Mouse (Mus musculus) limb, embryonic 14.5 days (tissue): ENCODE measurements around the gene Fry. TPM values are rescaled to one million over a fixed set of nuclear protein-coding genes. Genes with fewer than 3 reads are reported as not detected.

Experiments
- ATAC-seq: fragments of 200-750 bp; cut with Nextera tagmentation; 2 replicates; pipeline ENCODE4 v1.8.0; 2017; ENCODE audit warnings: low read depth, moderate number of reproducible peaks, moderate TSS enrichment; ENCODE audit not compliant: low FRiP score
- DNase-seq: peaks from one replicate; pipeline ENCODE4 v3.0.0-alpha.2; 2015; ENCODE audit warnings: low spot score
- H3K27ac ChIP-seq: fragments of 300-500 bp; sonication (generic); replicated peaks from 2 replicates; pipeline ENCODE4 v1.5.1; 2014; ENCODE audit warnings: low read depth, mild to moderate bottlenecking, low read length, moderate library complexity, mixed read lengths
- H3K27me3 ChIP-seq: fragments of 300-500 bp; sonication (generic); 2 replicates; pipeline ENCODE4 v1.6.1; 2014; ENCODE audit warnings: low read length, mixed read lengths; ENCODE audit not compliant: control insufficient read depth, insufficient read depth
- H3K36me3 ChIP-seq: fragments of 300-500 bp; sonication (generic); 2 replicates; pipeline ENCODE4 v1.6.1; 2014; ENCODE audit warnings: mild to moderate bottlenecking, low read length, moderate library complexity, mixed read lengths; ENCODE audit not compliant: control insufficient read depth, insufficient read depth
- H3K4me1 ChIP-seq: fragments of 300-500 bp; sonication (generic); 2 replicates; pipeline ENCODE4 v1.6.1; 2014; ENCODE audit warnings: antibody characterized with exemption, low read length, mixed read lengths; ENCODE audit not compliant: control insufficient read depth, insufficient read depth
- H3K4me2 ChIP-seq: fragments of 300-500 bp; sonication (generic); replicated peaks from 2 replicates; pipeline ENCODE4 v1.6.1; 2014; ENCODE audit warnings: low read depth, mild to moderate bottlenecking, low read length, moderate library complexity; ENCODE audit not compliant: severe bottlenecking
- H3K4me3 ChIP-seq: fragments of 300-500 bp; sonication (generic); replicated peaks from 2 replicates; pipeline ENCODE4 v1.5.1; 2014; ENCODE audit warnings: low read length
- H3K9ac ChIP-seq: fragments of 300-500 bp; sonication (generic); 2 replicates; pipeline ENCODE4 v1.6.1; 2014; ENCODE audit warnings: mild to moderate bottlenecking, low read depth, low read length, moderate library complexity; ENCODE audit not compliant: severe bottlenecking
- H3K9me3 ChIP-seq: fragments of 300-500 bp; sonication (generic); 2 replicates; pipeline ENCODE4 v1.6.1; 2016; ENCODE audit warnings: low read length; ENCODE audit not compliant: control insufficient read depth
- POLR2A ChIP-seq: fragments of 200-500 bp; IDR thresholded peaks from 2 replicates; pipeline ENCODE4 v1.8.0; 2012; ENCODE audit warnings: inconsistent platforms, mild to moderate bottlenecking, moderate library complexity, borderline replicate concordance; ENCODE audit not compliant: insufficient read depth, insufficient read length; ENCODE audit errors: extremely low read depth
- WGBS: fragments of 180-500 bp; shearing (Covaris S2); extraction: QIAGEN DNeasy Blood & Tissue Kit; methylation state at CpG from one replicate; pipeline ENCODE4 v1.1.7; 2014; 5-methylcytosine and 5-hydroxymethylcytosine counted together
- polyA plus RNA-seq, 2 experiments: library from polyadenylated mRNA; depleted of rRNA in 1 of 2; stranded (reverse) in 1 of 2; unstranded in 1 of 2; fragments of >200 nt; fragmentation: Nextera tagmentation in 1 of 2; extraction: Ambion mirVana in 1 of 2; gene quantifications; 2 replicates each; pipeline versions ENCODE4 v1.2.1 to v1.2.3; 2012 to 2014

Fry gene
- polyA plus RNA-seq, 2 experiments: 10.0 to 13.5 TPM

- DNase-seq: no peak
- Histone ChIP-seq H3K9me3 (0 out of 2 replicates have a peak, but pooled peaks cover 5% of the 10 kb centered on the region), H3K27me3 (no peaks in the 10 kb centered on the region), H3K9ac (no peak overlapping the region), H3K36me3 (peaks cover 3% of the 10 kb centered on the region; the same call in 1 of the 2 replicates), H3K4me2 (no peak overlapping the region), H3K27ac (no peak overlapping the region), H3K4me1 (no peaks in the 10 kb centered on the region), H3K4me3 (no peak overlapping the region)
- no peak for ATAC-seq
- no peak for TF ChIP-seq POLR2A
- 82% methylated on average over 3 of the region's 3 CpGs for WGBS
Observed at GRCm38 (mm10) chr5:150364621-150365020, 246.2 kb downstream of the Fry start.

- Histone ChIP-seq H3K36me3 (no peaks in the 10 kb centered on the region; the same call in 1 of the 2 replicates), H3K4me3 (no peak overlapping the region), H3K27ac (no peak overlapping the region), H3K9ac (no peak overlapping the region), H3K4me2 (no peak overlapping the region), H3K9me3 (0 out of 2 replicates have a peak, but pooled peaks cover 5% of the 10 kb centered on the region), H3K4me1 (no peaks in the 10 kb centered on the region), H3K27me3 (no peaks in the 10 kb centered on the region)
- TF ChIP-seq POLR2A: no peak
- WGBS: 88% methylated on average over 4 of the region's 4 CpGs
- DNase-seq: no peak
- no peak for ATAC-seq
Observed at GRCm38 (mm10) chr5:150367027-150367426, 248.6 kb downstream of the Fry start.

- H3K9me3 ChIP-seq: 0 out of 2 replicates have a peak, but pooled peaks cover 5% of the 10 kb centered on the region
- WGBS: 65% methylated on average over 6 of the region's 6 CpGs
- TF ChIP-seq POLR2A: no peak
- H3K4me2 ChIP-seq: no peak overlapping the region
- H3K4me1 ChIP-seq: no peaks in the 10 kb centered on the region
- no peaks in the 10 kb centered on the region for H3K27me3 ChIP-seq
- ATAC-seq (no peak), DNase-seq (no peak)
- no peak overlapping the region for H3K4me3 ChIP-seq
- H3K27ac ChIP-seq: no peak overlapping the region
- no peaks in the 10 kb centered on the region; the same call in 1 of the 2 replicates for H3K36me3 ChIP-seq
- no peak overlapping the region for H3K9ac ChIP-seq
Observed at GRCm38 (mm10) chr5:150370291-150370690, 251.8 kb downstream of the Fry start.

GRCm38 (mm10) chr5:150370895-150371294 lies 252.4 kb downstream of the Fry start:
- no peak overlapping the region for H3K27ac ChIP-seq
- H3K9ac ChIP-seq: no peak overlapping the region
- no peaks in the 10 kb centered on the region; the same call in 1 of the 2 replicates for H3K36me3 ChIP-seq
- H3K4me3 ChIP-seq: no peak overlapping the region
- H3K27me3 ChIP-seq: no peaks in the 10 kb centered on the region
- ATAC-seq (no peak), DNase-seq (no peak)
- 0 out of 2 replicates have a peak, but pooled peaks cover 5% of the 10 kb centered on the region for H3K9me3 ChIP-seq
- no peak for TF ChIP-seq POLR2A
- H3K4me2 ChIP-seq: no peak overlapping the region
- H3K4me1 ChIP-seq: no peaks in the 10 kb centered on the region

GRCm38 (mm10) chr5:150372956-150373355 lies 254.5 kb downstream of the Fry start:
- no peak for ATAC-seq
- H3K4me1 ChIP-seq: no peaks in the 10 kb centered on the region
- no peaks in the 10 kb centered on the region for H3K27me3 ChIP-seq
- H3K9ac ChIP-seq: no peak overlapping the region
- no peak overlapping the region for H3K4me3 ChIP-seq
- H3K36me3 ChIP-seq: no peaks in the 10 kb centered on the region; the same call in 1 of the 2 replicates
- no peak overlapping the region for H3K27ac ChIP-seq
- no peak for TF ChIP-seq POLR2A
- no peaks in the 10 kb centered on the region for H3K9me3 ChIP-seq
- WGBS: 75% methylated on average over 3 of the region's 3 CpGs
- DNase-seq: no peak
- no peak overlapping the region for H3K4me2 ChIP-seq
